Mouse (Mus musculus) thymus, adult 2 months (tissue): Measurements from ENCODE around the gene Hilpda.

Experiments used
- CTCF ChIP-seq: fragments of 200-500 bp; IDR thresholded peaks from 2 replicates; pipeline ENCODE4 v1.5.1; 2012; ENCODE audit warnings: mild to moderate bottlenecking, control low read depth, low read length, moderate library complexity, borderline replicate concordance; ENCODE audit not compliant: control insufficient read depth, poor library complexity, insufficient read depth; ENCODE audit errors: extremely low read depth
- POLR2A ChIP-seq: fragments of 200-500 bp; IDR thresholded peaks from 2 replicates; pipeline ENCODE4 v1.6.1; 2012; ENCODE audit warnings: mild to moderate bottlenecking, low read length, control low read depth, moderate library complexity; ENCODE audit not compliant: control insufficient read depth, poor library complexity, insufficient read depth; ENCODE audit errors: extremely low read depth

DNA sequence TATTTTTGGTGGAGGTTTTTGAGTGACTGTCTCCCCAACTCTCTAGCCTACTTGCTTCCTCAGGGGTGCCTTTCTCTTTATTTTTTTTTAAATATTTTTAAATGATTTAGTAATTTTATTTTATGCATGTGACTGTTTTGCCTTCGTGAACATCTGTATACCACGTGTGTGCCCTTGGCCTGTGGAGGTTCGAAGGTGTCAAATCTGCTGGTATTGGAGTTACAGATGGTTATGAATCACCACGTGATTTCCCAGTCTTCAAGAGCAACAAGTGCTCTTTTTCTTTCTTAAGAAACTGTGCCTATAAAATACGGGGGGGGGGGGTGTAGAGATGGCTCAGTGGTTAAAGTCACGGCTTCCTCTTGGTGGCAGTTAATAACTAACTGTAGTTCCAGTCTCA, 49.3 kb downstream of the Hilpda start:
- TF ChIP-seq CTCF, result no peak
- TF ChIP-seq POLR2A, result no peak
